Mouse (Mus musculus): ENCODE measurements around the gene Sh2d3c.

Gene Sh2d3c

GRCm38 (mm10) chr2:32761361-32761760 lies 40.5 kb downstream of the Sh2d3c start:
- no peak for DNase-seq

GRCm38 (mm10) chr2:32761859-32762258 lies 41.0 kb downstream of the Sh2d3c start:
- no peak for DNase-seq

GRCm38 (mm10) chr2:32763353-32763752 lies 42.5 kb downstream of the Sh2d3c start:
- no peak for DNase-seq

- DNase-seq: no peak
Observed at GRCm38 (mm10) chr2:32767241-32767640, 46.4 kb downstream of the Sh2d3c start.

DNA sequence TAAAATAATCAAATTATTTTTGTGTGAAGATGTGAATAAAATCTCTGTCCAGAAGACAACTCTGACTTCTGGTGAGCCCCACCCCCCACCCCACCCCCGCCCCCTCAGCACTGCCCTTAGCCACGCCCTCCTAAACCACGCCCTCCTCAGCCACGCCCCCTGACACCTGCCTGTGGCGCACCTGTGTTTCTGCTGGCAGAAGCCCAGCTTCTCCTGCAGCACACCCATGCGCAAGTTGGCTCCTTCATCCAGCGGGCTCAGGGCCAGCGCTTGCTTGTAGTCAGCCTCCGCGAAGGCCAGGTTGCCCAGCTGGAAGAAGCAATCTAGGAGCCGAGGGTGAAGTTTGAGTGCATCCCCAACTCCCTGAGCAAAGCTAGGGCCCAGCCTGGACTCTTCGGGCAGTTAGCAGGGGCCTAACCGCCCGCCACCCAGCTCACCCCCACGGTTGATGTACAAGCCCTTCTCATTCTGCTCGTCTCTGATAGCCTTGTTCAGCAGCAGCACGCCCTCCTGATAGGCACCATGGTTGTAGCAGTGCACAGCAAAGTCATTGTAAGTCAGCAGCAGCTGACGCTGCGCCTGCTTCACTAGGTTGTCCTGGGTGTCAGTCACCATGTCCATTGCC lies 47.9 kb downstream of the Sh2d3c start:
- peak; percentile 61 for DNase-seq

- no peak for DNase-seq
Observed at GRCm38 (mm10) chr2:32769327-32770085, 48.7 kb downstream of the Sh2d3c start.

- peak; percentile 65 for DNase-seq
Observed at GRCm38 (mm10) chr2:32771886-32772285, 51.0 kb downstream of the Sh2d3c start.

- no peak for DNase-seq
Observed at GRCm38 (mm10) chr2:32772626-32773279, 51.9 kb downstream of the Sh2d3c start.

DNA sequence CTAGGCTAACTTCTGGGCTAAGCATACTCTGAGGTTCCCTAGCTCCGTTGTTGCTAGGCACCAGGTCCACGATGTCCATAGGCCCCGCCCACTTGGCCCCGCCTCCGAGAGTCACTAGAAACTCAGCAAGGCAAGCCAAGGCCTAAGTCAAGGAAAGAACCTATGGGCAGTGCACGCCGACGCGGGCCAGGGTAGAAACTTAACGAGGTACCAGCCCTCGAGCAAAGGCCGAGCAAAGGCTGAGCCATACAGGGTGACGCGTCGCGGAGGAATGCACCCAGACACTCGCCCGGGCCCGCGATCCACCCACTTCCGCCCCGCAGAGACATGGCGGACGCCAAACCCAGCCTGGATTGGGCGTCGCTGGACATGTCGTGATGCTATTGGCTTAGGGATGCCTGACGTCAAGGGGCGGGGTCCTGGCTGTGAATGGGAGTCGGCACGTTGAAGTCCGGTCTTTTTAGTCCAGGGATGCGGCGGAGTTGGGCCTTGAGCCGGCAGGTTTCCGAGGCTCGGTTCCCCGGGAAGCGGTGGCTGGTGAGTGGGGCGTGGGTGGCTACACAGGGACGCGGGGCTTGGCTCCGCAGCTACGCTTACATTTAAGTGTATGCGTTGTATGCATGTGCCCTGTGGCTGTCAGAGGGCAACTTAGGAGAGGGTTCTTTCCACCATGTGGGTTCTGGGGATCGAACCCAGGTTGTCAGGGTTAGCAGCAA lies 54.7 kb downstream of the Sh2d3c start, which contains the start of the genes Ttc16 and Ptrh1:
Ttc16 (minus strand) TSS at position 275 of the 716 bp plus-strand sequence.
Ptrh1 (plus strand) TSS at position 428 of the 716 bp plus-strand sequence.
- DNase-seq: peak; percentile 99

- no peak for DNase-seq
Observed at GRCm38 (mm10) chr2:32776192-32776591, 55.3 kb downstream of the Sh2d3c start.

- DNase-seq: no peak
Observed at GRCm38 (mm10) chr2:32778081-32778480, 57.2 kb downstream of the Sh2d3c start.

- peak; percentile 55 for DNase-seq
Observed at GRCm38 (mm10) chr2:32779131-32779530, 58.3 kb downstream of the Sh2d3c start.

- no peak for DNase-seq
Observed at GRCm38 (mm10) chr2:32779714-32780113, 58.9 kb downstream of the Sh2d3c start.

- DNase-seq: no peak
Observed at GRCm38 (mm10) chr2:32781710-32782109, 60.9 kb downstream of the Sh2d3c start.

GRCm38 (mm10) chr2:32784048-32784681 lies 63.3 kb downstream of the Sh2d3c start, which contains the start of gene Cfap157:
Cfap157 (minus strand) TSS chr2:32784428.
- peak; percentile 46 for DNase-seq

DNA sequence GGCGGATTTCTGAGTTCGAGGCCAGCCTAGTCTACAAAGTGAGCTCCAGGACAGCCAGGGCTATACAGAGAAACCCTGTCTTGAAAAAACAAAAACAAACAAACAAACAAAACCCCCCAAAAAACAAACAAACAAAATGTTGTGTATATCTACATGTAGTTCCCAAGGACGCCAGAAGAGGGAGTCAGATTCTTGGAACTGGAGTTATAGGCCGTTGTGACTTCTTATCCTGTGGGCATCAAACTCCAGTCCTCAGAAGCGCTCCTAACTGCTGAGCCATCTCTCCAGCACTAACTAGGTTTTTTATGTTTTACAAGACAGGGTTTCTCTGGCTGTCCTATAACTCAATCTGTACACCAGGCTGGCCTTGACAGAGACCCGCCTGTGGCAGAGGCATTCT lies 66.3 kb downstream of the Sh2d3c start:
- no peak for DNase-seq

DNA sequence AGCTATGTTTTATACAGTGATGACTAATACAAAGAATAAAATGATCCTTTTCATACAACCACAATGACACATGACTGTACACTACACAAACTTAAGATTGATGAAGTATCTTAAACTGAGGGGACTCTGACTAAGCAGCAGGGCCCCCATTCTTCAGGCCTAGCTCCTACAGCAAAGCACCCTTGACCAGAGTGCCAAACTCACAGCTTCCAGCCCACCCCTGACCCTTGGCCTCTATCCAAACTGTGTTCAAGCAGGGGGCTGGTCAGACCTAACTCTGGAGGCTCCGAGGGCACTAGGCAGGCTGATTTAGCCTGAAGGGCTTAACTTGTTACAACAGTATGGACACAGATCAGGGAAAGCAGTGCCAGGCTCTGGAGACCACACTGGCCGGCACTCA lies 67.7 kb downstream of the Sh2d3c start:
- DNase-seq: no peak

- DNase-seq: no peak
Observed at GRCm38 (mm10) chr2:32791297-32791696, 70.4 kb downstream of the Sh2d3c start.

- no peak for DNase-seq
Observed at GRCm38 (mm10) chr2:32795748-32796418, 75.0 kb downstream of the Sh2d3c start.

DNA sequence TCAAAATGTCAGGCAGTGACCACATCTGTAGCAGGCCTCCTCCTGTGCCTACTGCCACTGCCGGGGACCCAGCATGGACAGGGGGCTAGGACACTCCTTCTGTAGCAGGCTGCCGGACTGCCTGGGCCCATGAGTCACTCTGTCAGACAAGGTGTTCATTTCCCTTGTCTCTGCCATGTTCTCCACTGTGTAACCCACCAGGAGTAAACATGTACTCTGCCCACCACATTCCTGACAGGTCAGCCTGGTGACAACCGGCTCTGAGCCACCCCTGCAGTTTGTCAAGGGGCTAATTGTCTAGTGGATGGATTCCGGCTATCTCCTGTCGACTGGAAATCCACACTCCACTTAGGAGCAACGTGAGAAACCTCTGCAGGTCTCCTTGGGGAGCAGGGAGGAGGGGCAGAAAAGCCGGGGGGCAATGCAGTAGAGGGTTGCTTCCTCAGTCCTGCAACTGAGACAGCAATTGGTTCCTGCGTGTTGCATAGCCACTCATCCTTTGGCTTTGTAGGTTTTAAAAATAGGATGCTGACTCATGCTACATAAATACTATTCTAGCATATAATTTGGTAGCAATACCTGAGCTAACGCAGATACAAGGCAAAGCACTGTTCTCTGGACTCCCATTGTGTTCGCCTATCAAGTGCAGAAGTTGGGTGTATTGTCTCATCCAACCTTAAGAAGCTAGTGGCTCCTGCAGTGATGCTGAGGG lies 77.6 kb downstream of the Sh2d3c start:
- DNase-seq: no peak
